Mouse (Mus musculus): ENCODE measurements around the gene Plcb1.

The Plcb1 gene

GRCm38 (mm10) chr2:135067419-135067818, 281.6 kb downstream of the Plcb1 start:
- DNase-seq (ENCODE audit: low spot score in 2 of 2): no peak

DNA sequence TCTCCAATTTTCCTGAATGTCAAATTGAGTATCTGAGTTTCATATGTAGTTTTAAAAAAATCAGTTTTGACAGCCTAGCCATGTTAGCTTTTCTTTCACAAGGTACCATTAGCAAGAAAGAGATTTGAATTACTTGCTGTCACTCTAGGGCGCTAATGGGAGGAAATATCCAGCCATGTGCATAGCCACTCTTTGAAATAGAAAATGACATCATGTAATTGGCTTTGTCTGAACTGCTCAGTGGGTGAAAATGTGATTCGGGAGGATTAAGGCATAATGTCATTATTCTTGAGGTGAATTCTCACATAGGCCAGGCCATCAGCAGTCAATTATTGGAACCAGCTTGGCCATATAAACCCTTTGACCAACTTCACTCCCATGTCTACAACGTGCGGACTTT, 285.5 kb downstream of the Plcb1 start:
- DNase-seq (ENCODE audit: low spot score in 2 of 2): no peak

- DNase-seq (ENCODE audit: low spot score in 2 of 2): no peak
Measured at GRCm38 (mm10) chr2:135072503-135072902, 286.6 kb downstream of the Plcb1 start.

DNA sequence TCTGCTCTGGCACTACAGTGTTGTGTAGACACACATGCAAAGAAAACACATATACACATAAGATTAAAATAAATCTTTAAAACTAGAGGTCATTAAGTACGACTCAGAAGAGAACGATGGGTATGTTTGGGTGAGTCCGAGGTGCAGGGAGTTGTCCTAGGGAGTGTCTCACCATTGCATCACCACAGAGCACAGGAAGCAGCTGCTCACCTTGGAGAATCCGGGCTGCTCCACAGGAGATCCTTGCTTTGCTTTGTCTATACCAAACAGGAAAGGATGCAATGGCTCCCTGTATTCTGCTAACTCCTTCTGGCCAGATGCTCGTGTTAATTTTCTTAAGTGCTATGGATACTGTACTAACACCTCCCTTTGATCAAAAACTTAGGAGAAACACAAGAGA, 287.1 kb downstream of the Plcb1 start:
- DNase-seq (ENCODE audit: low spot score in 2 of 2): no peak

DNA sequence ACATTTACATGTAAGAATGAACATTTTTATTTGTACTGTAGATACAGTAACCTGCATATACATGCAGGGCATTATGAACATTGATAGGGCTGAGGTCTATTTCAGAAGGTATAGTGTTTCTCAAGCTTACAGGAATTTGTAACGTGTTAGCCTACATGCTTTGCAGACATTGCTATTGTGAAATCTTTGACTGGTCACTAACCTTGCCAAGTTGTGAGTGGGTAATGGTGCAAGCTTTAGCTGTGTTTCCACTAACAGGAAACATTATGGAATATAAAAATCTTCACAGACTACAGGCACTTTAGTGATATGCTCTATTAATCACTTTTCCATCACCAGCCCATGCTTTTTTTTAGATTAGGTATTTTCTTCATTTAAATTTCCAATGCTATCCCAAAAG, 289.5 kb downstream of the Plcb1 start:
- no peak for DNase-seq (ENCODE audit: low spot score in 2 of 2)

- DNase-seq (ENCODE audit: low spot score in 2 of 2): no peak
Measured at GRCm38 (mm10) chr2:135092588-135093162, 306.8 kb downstream of the Plcb1 start.

DNA sequence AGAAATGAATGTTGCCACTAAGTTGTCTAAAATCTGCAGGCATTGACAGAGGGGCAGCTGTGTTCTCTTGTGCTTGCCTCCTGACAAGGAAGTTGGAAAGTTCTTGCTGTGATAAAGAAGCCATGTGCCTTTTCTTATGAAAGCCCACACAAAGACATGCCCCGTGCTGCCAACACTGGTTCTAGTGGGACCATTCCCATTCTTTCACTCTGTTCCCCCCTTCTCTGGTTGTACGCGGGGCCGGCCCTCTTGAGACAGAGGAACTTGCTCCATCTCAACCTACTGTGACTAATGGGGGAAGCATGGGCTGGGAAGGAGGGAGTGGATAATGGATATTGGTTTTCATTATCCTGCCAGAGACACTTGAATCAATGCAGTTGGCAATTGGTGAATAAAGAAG, 315.4 kb downstream of the Plcb1 start:
- no peak for DNase-seq (ENCODE audit: low spot score in 2 of 2)

DNA sequence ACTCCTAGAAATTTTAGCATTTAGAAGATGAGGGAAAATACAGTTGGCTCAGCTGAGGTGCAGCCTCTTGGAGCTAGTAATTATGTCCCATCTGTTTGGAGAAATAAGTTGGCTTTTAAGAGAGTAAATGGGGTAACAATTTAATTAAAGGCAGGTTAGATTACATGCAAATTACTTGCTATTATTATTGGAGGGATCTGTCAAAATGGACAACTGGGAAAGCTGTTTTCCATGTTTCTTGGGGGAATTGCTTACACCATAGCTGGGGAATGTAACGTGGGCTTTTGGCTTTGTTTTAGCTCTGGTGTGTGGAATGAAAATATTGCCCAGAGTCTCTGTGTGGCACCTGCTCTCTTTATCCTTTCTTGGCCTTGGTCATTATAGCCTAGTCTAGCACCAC, 316.1 kb downstream of the Plcb1 start:
- DNase-seq (ENCODE audit: low spot score in 2 of 2): no peak

DNA sequence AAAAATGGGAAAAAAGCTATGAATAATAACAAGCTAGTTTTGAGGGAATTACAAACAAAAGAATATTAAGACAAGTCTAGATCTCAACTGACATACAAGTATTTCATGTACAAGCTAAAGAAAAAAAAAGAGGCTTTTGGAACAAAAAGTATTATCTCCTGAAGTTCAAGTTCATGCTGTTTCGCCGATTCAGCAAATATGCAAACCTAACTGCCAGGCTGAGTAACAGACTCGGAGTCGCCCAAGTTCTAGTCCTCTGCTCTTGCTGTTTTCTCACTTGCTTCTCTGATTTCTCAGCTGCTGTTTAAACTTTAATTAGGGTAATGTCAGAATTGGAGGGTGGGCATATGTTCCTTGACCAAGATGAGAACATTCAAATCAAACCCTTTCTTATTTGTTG, 320.8 kb downstream of the Plcb1 start:
- no peak for DNase-seq (ENCODE audit: low spot score in 2 of 2)

GRCm38 (mm10) chr2:135108607-135109006, 322.7 kb downstream of the Plcb1 start:
- no peak for DNase-seq (ENCODE audit: low spot score in 2 of 2)

DNA sequence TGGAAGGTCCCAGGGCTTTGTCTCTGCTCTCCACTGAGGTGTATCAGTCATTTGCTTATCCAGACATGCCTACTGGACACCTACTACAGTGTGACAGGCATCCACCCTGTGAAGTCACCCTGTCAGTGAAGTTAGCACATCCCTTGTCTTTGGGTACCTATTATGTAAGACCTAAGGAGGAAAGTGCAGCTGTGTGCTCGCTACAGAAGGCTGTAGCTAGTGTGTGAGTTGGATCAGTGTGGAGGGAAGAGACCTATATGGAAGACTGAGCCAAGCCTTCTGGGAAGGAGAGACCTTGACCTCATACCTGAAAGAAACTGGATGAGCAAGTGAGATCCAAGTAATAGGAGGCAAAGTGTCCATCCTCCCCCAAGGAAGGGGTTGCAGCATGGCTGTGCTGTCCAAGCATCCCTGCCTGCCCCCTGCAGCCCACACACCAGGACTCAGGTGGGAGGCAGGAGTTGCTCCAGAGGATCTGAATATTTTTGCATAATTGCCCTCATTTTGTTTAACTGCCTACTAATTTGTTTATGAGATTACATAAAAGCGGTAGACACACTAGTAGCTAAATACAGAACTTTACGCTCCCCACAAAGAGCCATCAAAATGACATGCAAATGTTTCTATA, 328.7 kb downstream of the Plcb1 start:
- no peak for DNase-seq (ENCODE audit: low spot score in 2 of 2)

DNA sequence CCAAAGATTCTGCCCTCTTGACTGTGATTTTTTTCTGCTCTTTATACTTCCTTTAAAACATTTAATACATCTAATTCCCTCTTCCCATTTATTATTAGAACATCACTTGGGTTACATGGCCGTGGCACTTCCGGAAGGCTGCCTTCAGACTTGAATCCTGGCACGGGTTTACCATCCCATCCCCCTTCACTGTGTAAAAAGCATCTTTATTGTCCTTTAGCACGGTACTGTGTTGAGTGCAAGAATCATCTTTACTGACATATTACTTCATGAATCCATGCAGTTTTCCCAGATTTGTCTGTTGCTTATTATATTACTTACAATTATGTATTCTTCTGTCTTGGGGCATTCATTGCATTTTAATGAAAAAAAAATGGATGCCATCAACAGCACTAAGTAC, 337.2 kb downstream of the Plcb1 start:
- no peak for DNase-seq (ENCODE audit: low spot score in 2 of 2)

DNA sequence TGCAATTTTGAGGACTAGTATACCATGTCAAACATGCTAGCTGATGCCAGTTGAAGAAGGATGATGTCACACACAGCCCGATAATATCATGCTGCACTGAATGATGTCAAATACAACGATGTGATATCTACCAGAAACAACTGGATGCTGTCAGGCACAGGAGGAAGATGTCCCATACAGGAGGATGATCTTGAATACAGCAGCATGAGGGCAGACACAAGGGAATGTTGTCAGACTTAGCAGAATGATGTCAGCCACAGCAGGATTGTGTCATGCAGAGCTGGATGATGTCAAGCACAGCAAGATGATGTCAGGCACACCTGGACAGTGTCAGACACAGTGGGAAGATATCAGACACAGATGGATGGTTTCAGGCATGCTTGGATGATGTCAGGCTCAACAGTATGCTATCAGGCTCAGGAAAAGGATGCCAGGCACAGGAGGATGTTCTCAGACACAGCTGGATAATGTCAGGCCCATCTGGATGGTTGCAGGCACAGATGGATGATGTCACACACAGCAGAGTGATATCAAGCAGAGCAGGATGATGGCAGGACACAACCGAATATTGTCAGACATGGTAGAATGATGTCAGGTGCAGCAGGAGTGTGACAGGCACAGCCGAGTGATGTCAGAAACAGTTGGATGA, 338.0 kb downstream of the Plcb1 start:
- DNase-seq (ENCODE audit: low spot score in 2 of 2): no peak

GRCm38 (mm10) chr2:135140576-135140975, 354.7 kb downstream of the Plcb1 start:
- no peak for DNase-seq (ENCODE audit: low spot score in 2 of 2)

- DNase-seq (ENCODE audit: low spot score in 2 of 2): no peak
Measured at GRCm38 (mm10) chr2:135152289-135152688, 366.4 kb downstream of the Plcb1 start.

GRCm38 (mm10) chr2:135153248-135153647, 367.4 kb downstream of the Plcb1 start:
- DNase-seq (ENCODE audit: low spot score in 2 of 2): no peak

DNA sequence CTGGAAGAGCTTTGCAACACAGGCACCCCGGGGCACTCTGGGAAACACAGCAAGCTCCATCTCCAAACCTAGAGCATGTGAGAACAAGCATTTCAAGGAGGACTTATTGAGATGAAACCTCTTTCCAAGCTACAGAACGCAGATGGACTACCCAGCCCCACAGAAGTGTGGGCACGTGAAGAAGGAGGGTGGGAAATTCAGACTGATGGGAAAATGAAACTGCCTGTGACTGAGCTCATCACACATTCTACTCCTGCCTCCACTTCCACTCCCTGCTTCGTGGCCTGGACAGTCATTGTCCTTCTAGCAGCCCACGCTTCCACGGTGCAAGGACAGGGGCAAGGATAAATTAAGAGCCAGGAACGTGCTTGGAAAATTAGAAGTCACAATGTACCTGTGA, 370.2 kb downstream of the Plcb1 start:
- no peak for DNase-seq (ENCODE audit: low spot score in 2 of 2)

- DNase-seq (ENCODE audit: low spot score in 2 of 2): no peak
Measured at GRCm38 (mm10) chr2:135157961-135158360, 372.1 kb downstream of the Plcb1 start.

DNA sequence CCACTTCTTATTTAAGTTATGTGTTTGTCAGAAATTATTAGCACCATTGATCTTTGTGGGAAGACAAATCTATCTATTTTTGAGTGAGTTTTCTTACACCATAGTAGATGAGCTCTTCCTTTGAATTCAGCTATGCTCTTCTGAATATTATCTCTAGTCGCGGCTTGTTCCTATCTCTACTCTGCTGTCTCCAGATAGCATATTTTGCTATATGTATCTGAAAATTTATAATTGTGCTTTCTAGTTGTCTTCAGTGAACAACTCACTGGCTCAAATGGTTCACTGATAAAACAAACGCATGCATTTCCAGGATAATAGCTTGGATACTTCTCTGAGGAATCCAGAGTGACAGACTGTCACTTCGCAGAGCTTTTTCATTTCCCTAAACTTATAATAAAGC, 375.8 kb downstream of the Plcb1 start:
- DNase-seq (ENCODE audit: low spot score in 2 of 2): no peak

- DNase-seq (ENCODE audit: low spot score in 2 of 2): no peak
Measured at GRCm38 (mm10) chr2:135165512-135165911, 379.6 kb downstream of the Plcb1 start.

GRCm38 (mm10) chr2:135175544-135175943, 389.7 kb downstream of the Plcb1 start:
- no peak for DNase-seq (ENCODE audit: low spot score in 2 of 2)

DNA sequence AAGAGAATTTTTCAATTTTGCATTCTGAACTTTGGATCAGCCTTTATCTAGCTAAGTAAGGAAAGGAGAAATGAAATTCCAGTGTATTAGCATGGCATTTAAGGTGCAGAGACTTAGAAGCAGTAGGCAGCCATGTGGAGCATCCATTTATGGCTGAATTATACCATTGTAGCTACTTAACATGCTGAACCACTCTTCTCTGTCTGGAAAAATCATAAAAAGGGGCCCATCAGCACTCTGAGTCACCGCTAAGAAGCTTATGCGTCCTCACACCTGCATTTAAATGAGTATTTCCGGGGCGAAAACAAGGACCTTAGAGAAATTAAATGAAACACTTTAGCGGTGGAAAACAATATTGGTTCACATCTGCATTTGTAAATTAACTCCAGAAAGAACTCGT, 401.8 kb downstream of the Plcb1 start:
- DNase-seq (ENCODE audit: low spot score in 2 of 2): no peak

GRCm38 (mm10) chr2:135200830-135201229, 415.0 kb downstream of the Plcb1 start:
- no peak for DNase-seq (ENCODE audit: low spot score in 2 of 2)

GRCm38 (mm10) chr2:135202390-135202789, 416.5 kb downstream of the Plcb1 start:
- no peak for DNase-seq (ENCODE audit: low spot score in 2 of 2)
